Mouse (Mus musculus): ENCODE measurements around the gene Bola1. TPM values are rescaled to one million over a fixed set of nuclear protein-coding genes. Genes with fewer than 3 reads are reported as not detected.

Bola1 gene
- polyA plus RNA-seq, 1 experiment from 2014 or later = 54.8 TPM

- WGBS = 94% methylated on average over 5 of the region's 5 CpGs
- Histone ChIP-seq H3K27me3 (replicated peaks) (no peaks in the 10 kb centered on the region), H3K36me3 (peaks cover 39% of the 10 kb centered on the region), H3K9ac (no peak overlapping the region), H3K4me1 (no peaks in the 10 kb centered on the region), H3K4me3 (replicated peaks) (no peak overlapping the region), H3K9me3 (no peaks in the 10 kb centered on the region), H3K4me2 (no peak overlapping the region), H3K27ac (no peak overlapping the region)
- ATAC-seq (ENCODE audit: insufficient read depth, low FRiP score, low read depth) = no peak
Measured at GRCm38 (mm10) chr3:96152611-96153010, 66.9 kb downstream of the Bola1 start.

GRCm38 (mm10) chr3:96151836-96152235, 67.7 kb downstream of the Bola1 start:
- no peak overlapping the region for H3K9ac ChIP-seq
- H3K4me2 ChIP-seq = no peak overlapping the region
- no peak overlapping the region for H3K27ac ChIP-seq
- H3K4me1 ChIP-seq = no peaks in the 10 kb centered on the region
- H3K4me3 ChIP-seq (replicated peaks) = no peak overlapping the region
- no peaks in the 10 kb centered on the region for H3K27me3 ChIP-seq (replicated peaks)
- ATAC-seq (ENCODE audit: insufficient read depth, low FRiP score, low read depth) = no peak
- H3K9me3 ChIP-seq = no peaks in the 10 kb centered on the region
- H3K36me3 ChIP-seq = peaks cover 39% of the 10 kb centered on the region
- WGBS = 83% methylated on average over 7 of the region's 7 CpGs

DNA sequence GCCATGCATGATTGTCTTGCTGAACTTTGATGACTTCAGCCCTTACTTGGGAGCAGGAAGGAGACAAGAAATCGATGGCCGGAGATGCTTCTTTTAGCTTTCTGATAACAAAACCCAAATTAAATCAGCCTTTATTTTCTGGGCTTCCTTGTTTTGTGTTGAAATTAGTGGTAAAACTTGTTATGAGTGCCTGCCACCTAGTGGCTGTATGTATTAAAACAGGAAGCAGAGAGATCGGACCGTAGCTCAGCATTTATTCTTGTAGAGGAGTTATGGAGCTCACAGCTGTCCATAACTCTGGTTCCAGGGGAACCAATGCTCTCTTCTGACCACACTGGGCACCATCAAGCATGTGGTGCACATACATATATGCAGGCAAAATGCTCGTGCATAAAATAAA, 71.6 kb downstream of the Bola1 start:
- 20% methylated on average over 5 of the region's 5 CpGs for WGBS
- Histone ChIP-seq H3K9ac (no peak overlapping the region), H3K4me2 (no peak overlapping the region), H3K4me3 (replicated peaks) (no peak overlapping the region), H3K27ac (no peak overlapping the region), H3K27me3 (replicated peaks) (no peaks in the 10 kb centered on the region), H3K9me3 (no peaks in the 10 kb centered on the region), H3K4me1 (no peaks in the 10 kb centered on the region), H3K36me3 (peaks cover 19% of the 10 kb centered on the region)
- no peak for ATAC-seq (ENCODE audit: insufficient read depth, low FRiP score, low read depth)

Small RNAs within 50 kb of the gene (microRNA-seq; reads per million reads assigned to microRNA genes)
- gene Gm44492 (not detected), gene Gm47311 (not detected), gene Gm47313 (not detected)

Other genes starting within 250 kb of the Bola1 start
- gene Plekho1, start 223.7 kb downstream of the Bola1 start, polyA plus RNA-seq (2015; fragmentation: Nextera tagmentation; extraction: Ambion mirVana) = 30.9 and 33.2 TPM in 2 replicates
- 33.9 and 35.1 TPM in 2 replicates for gene Vps45, start 161.2 kb downstream of the Bola1 start, polyA plus RNA-seq (2015; fragmentation: Nextera tagmentation; extraction: Ambion mirVana)
- gene Otud7b, start 115.2 kb downstream of the Bola1 start, polyA plus RNA-seq (2015; fragmentation: Nextera tagmentation; extraction: Ambion mirVana) = 20.0 and 22.3 TPM in 2 replicates
- 13.7 and 15.0 TPM in 2 replicates for gene Mtmr11, start 57.7 kb downstream of the Bola1 start, polyA plus RNA-seq (2015; fragmentation: Nextera tagmentation; extraction: Ambion mirVana)
- gene Sf3b4, start 47.4 kb downstream of the Bola1 start, polyA plus RNA-seq (2015; fragmentation: Nextera tagmentation; extraction: Ambion mirVana) = 135 and 139 TPM in 2 replicates
- 5.7 and 6.4 TPM in 2 replicates for gene Sv2a, start 38.6 kb downstream of the Bola1 start, polyA plus RNA-seq (2015; fragmentation: Nextera tagmentation; extraction: Ambion mirVana)
- gene Hist2h2ab, start 156 bp upstream of the Bola1 start, polyA plus RNA-seq (2015; fragmentation: Nextera tagmentation; extraction: Ambion mirVana) = 0.81 TPM in 1 of 2 replicates, not detected in the other
- 11.4 and 14.5 TPM in 2 replicates for gene Hist2h2ac, start 1.2 kb upstream of the Bola1 start, polyA plus RNA-seq (2015; fragmentation: Nextera tagmentation; extraction: Ambion mirVana)
- gene Hist2h2be, start 1.4 kb upstream of the Bola1 start, polyA plus RNA-seq (2015; fragmentation: Nextera tagmentation; extraction: Ambion mirVana) = 8.0 and 8.8 TPM in 2 replicates
- gene Hist2h3c2, start 19.4 kb upstream of the Bola1 start, polyA plus RNA-seq (2015; fragmentation: Nextera tagmentation; extraction: Ambion mirVana) = 5.6 and 8.7 TPM in 2 replicates
- 50.4 and 70.5 TPM in 2 replicates for gene Hist2h2aa2, start 20.6 kb upstream of the Bola1 start, polyA plus RNA-seq (2015; fragmentation: Nextera tagmentation; extraction: Ambion mirVana)
- 23.0 and 26.2 TPM in 2 replicates for gene Hist2h2aa1, start 25.8 kb upstream of the Bola1 start, polyA plus RNA-seq (2015; fragmentation: Nextera tagmentation; extraction: Ambion mirVana)
- 1.9 and 2.5 TPM in 2 replicates for gene Hist2h3c1, start 27.0 kb upstream of the Bola1 start, polyA plus RNA-seq (2015; fragmentation: Nextera tagmentation; extraction: Ambion mirVana)
- gene Hist2h4, start 43.6 kb upstream of the Bola1 start, polyA plus RNA-seq (2015; fragmentation: Nextera tagmentation; extraction: Ambion mirVana) = 9.7 and 18.1 TPM in 2 replicates
- 62.1 and 69.4 TPM in 2 replicates for gene Hist2h3b, start 48.9 kb upstream of the Bola1 start, polyA plus RNA-seq (2015; fragmentation: Nextera tagmentation; extraction: Ambion mirVana)
- 8.2 and 11.2 TPM in 2 replicates for gene Hist2h2bb, start 50.0 kb upstream of the Bola1 start, polyA plus RNA-seq (2015; fragmentation: Nextera tagmentation; extraction: Ambion mirVana)
- 3.8 and 4.4 TPM in 2 replicates for gene Fcgr1, start 74.3 kb upstream of the Bola1 start, polyA plus RNA-seq (2015; fragmentation: Nextera tagmentation; extraction: Ambion mirVana)
- gene BC107364, start 232.6 kb upstream of the Bola1 start, polyA plus RNA-seq (2015; fragmentation: Nextera tagmentation; extraction: Ambion mirVana) = 0.28 and 0.37 TPM in 2 replicates

Measured in stomach, embryonic 15.5 days (tissue).